Mouse (Mus musculus): ENCODE measurements at regions not wholly inside any gene's neighbourhood (a gene's known extent, or its start where the extent isn't known, plus 50 kb on each side); places are given as distances from the start of the nearest gene placed in this dataset.

DNA sequence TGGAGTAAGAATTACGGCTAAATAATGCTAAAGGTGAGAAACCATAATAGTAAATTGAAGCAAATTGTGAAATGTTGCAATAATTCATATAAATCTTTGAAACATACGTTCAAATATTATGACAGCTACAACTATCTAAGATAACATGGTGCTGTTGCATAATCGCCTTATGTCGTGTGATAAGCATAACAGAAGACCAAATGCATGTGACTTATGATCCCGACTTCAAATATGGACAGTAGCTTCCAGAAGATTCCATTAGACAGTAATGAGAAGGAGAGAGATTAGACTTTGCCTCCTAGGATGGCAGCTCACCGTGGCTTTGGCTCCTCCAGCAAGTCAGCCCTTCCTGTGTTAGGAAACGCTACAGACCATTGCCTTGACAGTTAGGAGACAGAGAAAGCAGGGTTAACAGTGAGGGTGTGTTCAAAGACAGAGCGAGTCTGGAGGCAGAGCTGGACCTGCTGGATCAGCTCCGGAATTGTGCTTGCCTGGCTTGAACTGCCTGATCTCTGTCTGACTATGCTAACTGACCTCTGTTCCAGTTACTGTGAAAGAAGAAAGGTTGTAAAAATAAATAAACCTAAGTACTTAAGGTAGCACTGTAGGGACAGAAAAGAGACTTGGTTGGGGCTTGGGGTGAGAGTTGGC is 434.6 kb upstream of the Tle4 start:
- TF ChIP-seq CTCF (conservative IDR thresholded peaks at IDR 0.05; ENCODE audit: low read length), result no peak
- no peak for TF ChIP-seq NANOG (IDR thresholded peaks at IDR 0.05; ENCODE audit: borderline replicate concordance, low read length)
